Mouse (Mus musculus) embryonic fibroblast, embryonic 13.5 days (primary cell): ENCODE data around the gene Otulin.

Experiments
- CTCF ChIP-seq: IDR thresholded peaks from 2 replicates; pipeline ENCODE4 v1.5.1; 2011; ENCODE audit warnings: mild to moderate bottlenecking, control low read depth, low read length, moderate library complexity, borderline replicate concordance; ENCODE audit not compliant: insufficient read depth
- POLR2A ChIP-seq: IDR thresholded peaks from 2 replicates; pipeline ENCODE4 v1.6.1; 2011; ENCODE audit warnings: low read depth, mild to moderate bottlenecking, control low read depth, low read length, moderate library complexity

DNA sequence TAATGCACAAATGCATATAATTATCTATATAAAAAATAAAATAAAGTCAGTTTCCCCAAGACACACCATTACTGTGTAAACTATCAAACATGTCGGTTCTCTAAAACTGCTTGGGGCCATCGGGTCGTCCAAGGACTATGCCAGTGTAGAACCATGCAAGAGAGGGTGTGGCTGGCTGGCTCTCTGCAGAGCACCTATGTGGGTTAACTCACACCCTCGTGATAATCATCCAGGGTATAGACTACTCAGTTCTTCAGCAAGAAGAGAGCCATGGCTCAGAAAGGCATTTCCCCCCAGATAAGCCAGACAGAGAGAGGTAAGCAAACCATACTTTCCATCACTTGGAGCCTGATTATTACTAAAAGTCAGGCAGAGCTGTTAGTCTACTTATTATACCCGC is 28.6 kb upstream of the Otulin start:
- TF ChIP-seq POLR2A (no peak), CTCF (no peak)
